ENCODE assay signal across 8 mouse cellular contexts in genomic region chr6:29507447-29508309, GRCm38 (mm10). TPM values are rescaled to one million over a fixed set of nuclear protein-coding genes. Genes with fewer than 3 reads are reported as not detected.
DNase-seq lines count a peak whose midpoint lies in the region; ATAC-seq and TF ChIP-seq lines count a peak whose summit lies in the region.

Gene Kcp (minus strand): TSS chr6:29507952.

- no peak for TF ChIP-seq CTCF in ES-Bruce4 (IDR thresholded peaks at IDR 0.05; ENCODE audit: low read depth, low read length)

- H3K4me2 ChIP-seq in forebrain, embryonic 15.5 days (replicated peaks) = peak within 1 kb of the TSS; percentile 57

- no peak for TF ChIP-seq EP300 in ES-Bruce4 (IDR thresholded peaks at IDR 0.05; ENCODE audit: insufficient read depth, low read depth, low read length)

- TF ChIP-seq POLR2A in ES-Bruce4 (IDR thresholded peaks at IDR 0.05; ENCODE audit: insufficient read depth, low read length) = no peak

- no peaks in the 10 kb centered on the region for H3K4me1 ChIP-seq in ES-Bruce4 (ENCODE audit: control insufficient read depth, insufficient read depth, low read length)
- no peaks in the 10 kb centered on the region; the same call in 1 of the 2 replicates for H3K4me1 ChIP-seq in forebrain, embryonic 15.5 days
- peaks cover 35% of the 10 kb centered on the region for H3K4me1 ChIP-seq in midbrain, embryonic 10.5 days

- H3K9ac ChIP-seq in ES-Bruce4 (ENCODE audit: low read depth, poor library complexity, severe bottlenecking) = peak within 1 kb of the TSS; percentile 33
- peak within 1 kb of the TSS; percentile 42 for H3K9ac ChIP-seq in forebrain, embryonic 15.5 days (replicated peaks)

- ATAC-seq in CD4-positive, CD25-positive, alpha-beta regulatory T cell, adult 4 months = no peak
- ATAC-seq in forebrain, embryonic 15.5 days (replicated peaks) = peak; percentile 57

- no peaks in the 10 kb centered on the region for H3K9me3 ChIP-seq in ES-Bruce4 (replicated peaks; ENCODE audit: control insufficient read depth, insufficient read depth, low read length, poor library complexity, severe bottlenecking)
- H3K9me3 ChIP-seq in forebrain, embryonic 15.5 days = no peaks in the 10 kb centered on the region
- H3K9me3 ChIP-seq in midbrain, embryonic 10.5 days (replicated peaks) = no peaks in the 10 kb centered on the region

- 1% methylated on average over 45 of the region's 47 CpGs for WGBS in forebrain, embryonic 15.5 days
- under 1% methylated on average over 47 of the region's 47 CpGs for WGBS in midbrain, embryonic 10.5 days

- H3K27ac ChIP-seq in ES-Bruce4 (ENCODE audit: insufficient read depth, low read length) = no peak within 1 kb of the TSS
- no peak within 1 kb of the TSS for H3K27ac ChIP-seq in forebrain, embryonic 15.5 days (replicated peaks)
- H3K27ac ChIP-seq in midbrain, embryonic 10.5 days (replicated peaks) = peak within 1 kb of the TSS; percentile 78

- peak within 1 kb of the TSS; percentile 65 for H3K4me3 ChIP-seq in ES-Bruce4 (ENCODE audit: low read depth, low read length)
- H3K4me3 ChIP-seq in forebrain, embryonic 15.5 days = peak within 1 kb of the TSS; percentile 50
- H3K4me3 ChIP-seq in midbrain, embryonic 10.5 days = peak within 1 kb of the TSS; percentile 58

- peak; percentile 20 for DNase-seq in CD4-positive, CD25-positive, alpha-beta regulatory T cell, adult 2 months (ENCODE audit: low read depth, low spot score)
- DNase-seq in kidney, adult 9 months = peak; percentile 85
- peak; percentile 56 for DNase-seq in midbrain, embryonic 10.5 days (ENCODE audit: low spot score)
- no peak for DNase-seq in spleen, postnatal 4 days (ENCODE audit: low spot score in 2 of 2)
- DNase-seq in layer of hippocampus, adult 9-11 months = no peak

- no peaks in the 10 kb centered on the region for H3K36me3 ChIP-seq in ES-Bruce4 (ENCODE audit: control insufficient read depth, insufficient read depth, low read length, poor library complexity, severe bottlenecking)
- no peaks in the 10 kb centered on the region for H3K36me3 ChIP-seq in forebrain, embryonic 15.5 days
- H3K36me3 ChIP-seq in midbrain, embryonic 10.5 days = no peaks in the 10 kb centered on the region

- H3K27me3 ChIP-seq in ES-Bruce4 (ENCODE audit: control insufficient read depth, insufficient read depth, low read length, poor library complexity, severe bottlenecking) = no peaks in the 10 kb centered on the region
- H3K27me3 ChIP-seq in forebrain, embryonic 15.5 days = peaks cover 26% of the 10 kb centered on the region; the same call in 1 of the 2 replicates
- H3K27me3 ChIP-seq in midbrain, embryonic 10.5 days (ENCODE audit: low read depth, poor library complexity, severe bottlenecking) = peaks cover 82% of the 10 kb centered on the region

RNA-seq across cellular contexts. Expression of gene Kcp, which starts in this region (rescaled TPM):
- polyA plus RNA-seq in CD4-positive, CD25-positive, alpha-beta regulatory T cell, adult 4 months (2017; shearing (Covaris generic)) = under 1 TPM in 1 of 2 experiments, not detected in 1; 0.38 TPM
- 1.9 and 4.1 TPM in 2 replicates for polyA plus RNA-seq in ES-Bruce4 (2011; ENCODE audit: insufficient read depth, insufficient read length, low read depth, missing spikeins)
- polyA plus RNA-seq in forebrain, embryonic 15.5 days (2015; fragmentation: Nextera tagmentation; extraction: Ambion mirVana) = 9.6 and 13.3 TPM in 2 replicates
- polyA plus RNA-seq in midbrain, embryonic 10.5 days (2016; fragmentation: Nextera tagmentation; extraction: Ambion mirVana) = 11.4 and 13.7 TPM in 2 replicates

Comparison
In these comparisons a context has a peak if more than half of its experiments do, and no peak if none do; other contexts are left out.
1. DNase-seq: peak in CD4-positive, CD25-positive, alpha-beta regulatory T cell, adult 2 months (single experiment), kidney, adult 9 months (single experiment) and midbrain, embryonic 10.5 days (single experiment); none in spleen, postnatal 4 days (0 of 2) and layer of hippocampus, adult 9-11 months (single experiment).
2. Peak in every context shown above with its lines, with median percentiles within 50 percentile points of each other: H3K4me3 ChIP-seq.